Mouse (Mus musculus) thymus, adult 2 months (tissue): Measurements from ENCODE around the gene Mdga1.
"Not testable (repeated sequence)": the region's sequence is repeated elsewhere in the genome, so short reads cannot be mapped to it uniquely, and the experiment has no call there.

Experiments
- CTCF ChIP-seq: fragments of 200-500 bp; IDR thresholded peaks from 2 replicates; pipeline ENCODE4 v1.5.1; 2012; ENCODE audit warnings: mild to moderate bottlenecking, control low read depth, low read length, moderate library complexity, borderline replicate concordance; ENCODE audit not compliant: control insufficient read depth, poor library complexity, insufficient read depth; ENCODE audit errors: extremely low read depth
- POLR2A ChIP-seq: fragments of 200-500 bp; IDR thresholded peaks from 2 replicates; pipeline ENCODE4 v1.6.1; 2012; ENCODE audit warnings: mild to moderate bottlenecking, low read length, control low read depth, moderate library complexity; ENCODE audit not compliant: control insufficient read depth, poor library complexity, insufficient read depth; ENCODE audit errors: extremely low read depth

- not testable (repeated sequence) for TF ChIP-seq CTCF, POLR2A
Measured at GRCm38 (mm10) chr17:29781472-29781871, 188.4 kb downstream of the Mdga1 start.
